Mouse (Mus musculus): ENCODE results near the gene Dhdh.

DNA sequence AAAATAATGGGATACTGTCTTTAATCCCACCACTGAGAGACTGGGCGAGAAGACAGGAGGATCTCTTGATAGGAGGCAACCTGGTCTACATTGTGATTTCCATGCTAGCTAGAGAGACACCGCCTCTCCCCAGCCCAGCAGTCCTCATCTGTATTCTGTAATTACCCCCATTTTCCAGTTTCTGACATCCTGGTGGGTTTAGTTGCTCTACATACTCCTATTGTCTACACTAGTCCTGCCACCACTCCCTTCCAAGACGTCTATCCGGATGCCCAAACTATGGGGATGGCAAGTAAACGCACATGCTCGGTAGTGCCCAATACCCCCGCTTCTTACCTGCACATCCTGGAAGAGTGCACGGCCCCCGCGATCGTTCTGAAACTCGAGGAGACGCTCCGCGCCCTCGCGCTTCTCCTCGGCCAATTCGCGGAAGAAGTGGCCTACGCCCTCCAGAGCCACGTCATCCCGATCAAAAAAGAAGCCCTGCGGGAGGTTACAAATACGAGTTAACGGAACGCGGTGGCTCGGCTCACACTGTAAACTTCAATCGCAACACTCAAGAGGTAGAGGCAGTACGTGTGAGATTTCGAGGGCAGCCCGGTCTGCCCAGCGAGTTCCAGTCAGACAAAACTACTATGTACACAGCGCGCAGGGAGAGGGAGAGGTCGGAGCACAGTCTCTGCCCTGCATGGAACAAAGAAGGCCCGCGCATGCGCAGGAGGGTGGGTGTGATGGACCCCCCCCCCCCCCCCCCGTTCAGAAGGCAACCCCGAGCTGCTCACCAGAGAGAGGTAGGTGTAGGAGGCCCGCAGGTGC is 29.6 kb downstream of the Dhdh start:
- TF ChIP-seq CTCF (IDR thresholded peaks at IDR 0.05; ENCODE audit: borderline replicate concordance, extremely low read depth, insufficient read depth, insufficient read length): no peak
- no peak; the same call in 1 of the 2 replicates for TF ChIP-seq POLR2A (IDR thresholded peaks at IDR 0.05; ENCODE audit: borderline replicate concordance, extremely low read depth, insufficient read depth, insufficient read length, poor library complexity, severe bottlenecking)
